Mouse (Mus musculus): ENCODE results near the gene Fam76a.

DNA sequence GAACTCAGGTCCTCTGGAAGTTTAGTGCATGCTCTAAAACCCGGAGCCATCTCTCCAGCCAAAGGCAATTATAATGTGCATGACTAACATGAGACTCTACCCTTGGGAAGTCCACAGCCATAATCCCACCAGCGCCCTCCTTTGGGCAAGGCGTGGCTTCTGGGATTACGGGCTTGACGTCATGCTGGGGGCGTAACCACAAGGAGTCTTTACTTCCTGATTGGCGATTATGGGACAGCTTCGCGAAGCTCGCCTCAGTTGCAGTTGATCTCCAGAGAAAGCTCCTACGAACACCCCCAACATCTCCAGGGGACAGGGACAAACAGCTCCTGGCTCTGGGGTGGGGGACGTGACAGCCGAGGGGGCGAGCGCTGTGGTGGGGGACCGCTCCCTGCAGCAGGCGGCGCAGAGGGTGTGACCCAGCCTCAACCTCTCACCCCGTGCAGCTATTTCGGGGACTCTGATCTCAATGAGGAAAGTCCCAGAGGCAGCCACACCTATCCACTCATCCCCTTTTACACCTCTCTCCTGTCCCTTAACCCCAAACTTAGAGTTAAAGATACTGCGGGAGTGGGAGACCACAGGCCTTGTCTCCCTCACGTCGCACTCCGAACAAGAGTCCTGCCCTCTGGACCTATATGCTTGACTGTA is 27.6 kb upstream of the Fam76a start:
- peak; percentile 31; the same call in 1 of the 2 replicates for TF ChIP-seq POLR2A (IDR thresholded peaks at IDR 0.05; ENCODE audit: low read depth, low read length)
- no peak for TF ChIP-seq CTCF (conservative IDR thresholded peaks at IDR 0.05 in 1 of 2, IDR thresholded peaks at IDR 0.05 in 1 of 2; ENCODE audit: low read depth in 2 of 2, low read length in 2 of 2)
- TF ChIP-seq EP300 (IDR thresholded peaks at IDR 0.05; ENCODE audit: low read length), result 0 out of 2 replicates have a peak, but pooled peaks have one; percentile 31
- TF ChIP-seq MAX (IDR thresholded peaks at IDR 0.05; ENCODE audit: low read length), result no peak
- no peak for TF ChIP-seq IRF4 (IDR thresholded peaks at IDR 0.05; ENCODE audit: low read depth, low read length)
- TF ChIP-seq CHD2 (IDR thresholded peaks at IDR 0.05; ENCODE audit: low read length), result no peak
- no peak for TF ChIP-seq MAFK (IDR thresholded peaks at IDR 0.05; ENCODE audit: insufficient replicate concordance, low read length)
- TF ChIP-seq UBTF (IDR thresholded peaks at IDR 0.05; ENCODE audit: low read depth, low read length), result no peak
- no peak for TF ChIP-seq ZC3H11A (IDR thresholded peaks at IDR 0.05; ENCODE audit: low read depth, low read length)
- TF ChIP-seq TBP (conservative IDR thresholded peaks at IDR 0.05; ENCODE audit: low read depth, low read length), result 0 out of 2 replicates have a peak, but pooled peaks have one; percentile 24
- no peak for TF ChIP-seq HCFC1 (IDR thresholded peaks at IDR 0.05; ENCODE audit: low read depth, low read length)

All from CH12.LX (cell line).